Mouse (Mus musculus): ENCODE measurements at regions not wholly inside any gene's neighbourhood (a gene's known extent, or its start where the extent isn't known, plus 50 kb on each side); places are given as distances from the start of the nearest gene placed in this dataset.

DNA sequence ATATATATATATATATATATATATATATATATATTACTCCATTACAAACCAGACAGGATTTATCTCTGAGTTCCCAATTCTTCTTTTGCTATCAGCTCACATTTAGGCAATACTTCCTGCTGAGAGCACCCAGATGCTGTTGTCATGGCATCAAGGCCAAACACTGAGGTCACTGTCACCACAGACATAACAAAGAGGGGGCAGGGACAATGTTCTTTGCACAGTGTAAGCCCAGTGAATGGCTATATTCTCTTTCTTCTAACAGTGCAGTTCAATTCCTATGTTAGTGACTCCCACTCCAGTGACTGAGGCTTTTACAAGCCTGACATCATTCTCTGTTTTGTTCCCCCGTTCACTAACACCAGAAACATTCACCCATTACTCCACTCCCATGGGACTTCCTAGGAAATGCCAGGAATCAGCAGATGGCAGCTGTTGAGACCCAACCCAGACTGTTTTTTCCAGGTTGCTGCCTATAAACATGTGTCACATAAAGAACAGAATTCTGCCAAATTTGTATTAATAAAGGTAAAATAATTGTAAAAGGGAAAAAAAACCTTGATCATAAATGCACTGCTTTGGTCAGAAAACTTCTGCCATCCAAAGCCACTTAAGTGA, 289.5 kb downstream of the Slc22a22 start:
- TF ChIP-seq MAFK (IDR thresholded peaks at IDR 0.05; ENCODE audit: insufficient read depth, low read depth, low read length) (no peak), ZC3H11A (IDR thresholded peaks at IDR 0.05; ENCODE audit: borderline replicate concordance, low read depth, low read length) (no peak)
